Mouse (Mus musculus) myocyte (in vitro differentiated cells): ENCODE results near the gene B3galnt1.

Source experiments
- CEBPB ChIP-seq: IDR thresholded peaks from 2 replicates; pipeline ENCODE4 v1.6.1; 2011; ENCODE audit warnings: mild to moderate bottlenecking, moderate library complexity; ENCODE audit not compliant: poor library complexity, insufficient read depth, severe bottlenecking
- E2F4 ChIP-seq: IDR thresholded peaks from one replicate; pipeline ENCODE4 v1.6.1; 2011; ENCODE audit warnings: mild to moderate bottlenecking, control low read depth, moderate library complexity; ENCODE audit not compliant: insufficient read depth
- MAX ChIP-seq: IDR thresholded peaks from one replicate; pipeline ENCODE4 v1.6.1; 2011; ENCODE audit warnings: low read depth, mild to moderate bottlenecking, control low read depth
- POLR2A ChIP-seq: IDR thresholded peaks from one replicate; pipeline ENCODE4 v1.6.1; 2011; ENCODE audit warnings: low read depth, mild to moderate bottlenecking, control low read depth, moderate library complexity; ENCODE audit not compliant: insufficient read length
- TCF12 ChIP-seq: IDR thresholded peaks from one replicate; pipeline ENCODE4 v1.6.1; 2011; ENCODE audit warnings: mild to moderate bottlenecking, control low read depth; ENCODE audit not compliant: poor library complexity, insufficient read depth, severe bottlenecking
- USF1 ChIP-seq: IDR thresholded peaks from one replicate; pipeline ENCODE4 v1.6.1; 2011; ENCODE audit warnings: low read depth, mild to moderate bottlenecking, control low read depth, moderate library complexity

GRCm38 (mm10) chr3:69548704-69549455 is 49.9 kb downstream of the B3galnt1 start:
- TF ChIP-seq CEBPB (no peak), USF1 (no peak), POLR2A (no peak), TCF12 (no peak), E2F4 (no peak), MAX (no peak)
